Mouse (Mus musculus) cerebral cortex, adult 2 months (tissue): ENCODE results near the gene D030056L22Rik.

Experiments
- WGBS: fragments of 180-500 bp; shearing (Covaris S2); methylation state at CpG from one replicate; pipeline ENCODE4 v1.1.7; 2018; 5-methylcytosine and 5-hydroxymethylcytosine counted together

The D030056L22Rik gene

DNA sequence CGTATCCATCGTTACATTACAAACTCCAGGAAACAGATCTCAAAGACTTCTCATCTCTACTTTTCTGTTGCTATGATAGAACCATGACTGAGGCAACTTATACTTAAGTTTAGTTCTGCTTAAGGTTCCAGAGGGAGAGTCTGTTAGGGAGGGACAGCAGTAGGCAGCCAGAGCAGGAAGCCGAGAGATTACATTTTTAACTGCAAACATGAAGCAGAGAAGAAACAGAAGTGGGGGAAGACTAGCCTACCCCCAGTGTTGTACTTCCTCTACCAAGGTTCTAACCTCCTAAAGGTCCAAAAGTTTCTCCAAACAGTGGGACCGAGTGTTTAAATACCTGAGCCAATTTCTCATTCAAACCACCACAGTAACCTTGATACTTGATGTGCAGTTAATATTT is 22.9 kb downstream of the D030056L22Rik start:
- 92% methylated on average over 4 of the region's 4 CpGs for WGBS

DNA sequence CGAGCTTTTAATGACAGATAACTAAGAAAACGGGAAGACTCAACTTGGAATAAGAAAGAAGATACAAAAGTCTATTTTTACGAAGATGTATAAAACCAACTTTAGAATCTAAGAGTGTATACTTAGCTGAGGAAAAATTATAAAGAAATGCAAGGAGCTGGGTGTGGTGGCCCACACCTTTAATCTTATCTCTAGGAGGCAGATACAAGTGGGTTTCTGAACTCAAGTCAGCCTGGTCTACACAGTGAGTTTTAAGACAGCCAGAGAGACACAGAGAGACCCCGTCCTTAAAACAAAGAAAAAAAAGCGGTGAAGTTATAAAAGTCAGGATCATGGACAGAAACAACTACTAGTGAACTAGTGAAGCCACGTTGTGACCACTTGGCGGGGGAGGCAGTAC is 26.2 kb downstream of the D030056L22Rik start:
- WGBS, result 93% methylated on average over 7 of the region's 7 CpGs

GRCm38 (mm10) chr19:18743946-18744345 is 31.0 kb downstream of the D030056L22Rik start:
- 84% methylated on average over 5 of the region's 5 CpGs for WGBS

- WGBS, result 69% methylated on average over 5 of the region's 5 CpGs
These were observed 33.8 kb downstream of the D030056L22Rik start for GRCm38 (mm10) chr19:18746576-18747340.

DNA sequence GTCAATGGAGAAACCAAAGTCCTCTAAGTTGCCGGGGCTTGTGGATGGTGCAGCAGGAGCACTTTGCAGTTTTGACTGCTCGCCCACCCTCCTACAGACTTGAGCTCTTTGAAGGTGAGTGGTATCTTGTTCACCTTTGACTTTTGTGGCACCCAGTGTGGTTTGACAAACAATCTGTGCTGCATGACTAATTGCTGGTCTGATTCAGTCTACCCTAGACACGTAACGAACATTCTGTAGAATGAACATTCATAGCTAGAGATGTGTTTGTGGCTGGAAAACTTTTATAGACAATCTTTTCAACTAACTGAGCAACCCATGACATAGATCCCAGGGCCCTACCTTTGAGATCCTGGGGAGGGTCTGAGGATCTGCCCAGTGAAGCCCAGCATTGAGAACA is 34.4 kb downstream of the D030056L22Rik start:
- WGBS, result 92% methylated on average over 4 of the region's 4 CpGs

DNA sequence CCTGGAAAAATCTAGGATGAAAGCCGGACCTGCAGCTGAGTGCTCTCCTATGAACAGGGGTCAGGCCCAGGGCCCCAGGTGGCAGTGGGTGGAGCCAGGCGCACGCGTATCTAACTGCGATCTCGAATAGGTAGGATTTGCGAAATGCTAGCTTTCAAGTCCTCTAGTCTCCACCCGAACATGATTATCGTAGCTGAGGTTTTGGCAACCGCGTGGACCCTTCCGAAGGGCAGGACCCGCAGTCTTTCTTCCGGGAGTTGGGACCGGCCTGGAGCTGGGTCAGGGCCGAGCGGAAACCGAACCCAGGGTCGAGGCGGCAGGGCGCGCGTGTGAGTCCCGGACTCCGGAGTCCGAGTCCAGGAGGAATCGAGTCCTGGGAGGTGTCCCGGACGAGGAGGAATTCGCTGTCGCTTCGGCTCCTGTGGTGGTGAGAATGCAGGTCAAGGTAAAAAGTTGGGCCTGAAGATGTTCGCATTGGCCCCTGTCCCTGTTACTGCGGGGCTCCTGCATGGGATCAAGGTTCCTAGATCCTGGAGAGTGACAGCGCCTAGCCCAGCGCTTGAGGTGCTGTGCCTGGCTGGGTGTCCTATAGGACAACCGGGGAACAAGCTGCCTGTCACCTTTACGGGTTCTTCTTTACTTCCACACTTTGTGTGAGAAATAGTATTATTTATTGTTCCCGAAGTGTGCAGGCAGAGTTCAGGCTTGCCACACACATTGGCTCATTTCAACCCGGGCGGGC is 36.8 kb downstream of the D030056L22Rik start, which contains the start of gene Trpm6:
TSS of gene Trpm6 (plus strand) at position 386 of the 742 bp plus-strand sequence.
- WGBS, result 14% methylated on average over 41 of the region's 41 CpGs

GRCm38 (mm10) chr19:18757706-18758105 is 44.7 kb downstream of the D030056L22Rik start:
- WGBS, result 65% methylated on average over 4 of the region's 4 CpGs

GRCm38 (mm10) chr19:18758269-18758668 is 45.3 kb downstream of the D030056L22Rik start:
- 46% methylated on average over 6 of the region's 6 CpGs for whole genome bisulfite sequencing

GRCm38 (mm10) chr19:18758916-18759315 is 45.9 kb downstream of the D030056L22Rik start:
- WGBS, result 55% methylated on average over 9 of the region's 9 CpGs

DNA sequence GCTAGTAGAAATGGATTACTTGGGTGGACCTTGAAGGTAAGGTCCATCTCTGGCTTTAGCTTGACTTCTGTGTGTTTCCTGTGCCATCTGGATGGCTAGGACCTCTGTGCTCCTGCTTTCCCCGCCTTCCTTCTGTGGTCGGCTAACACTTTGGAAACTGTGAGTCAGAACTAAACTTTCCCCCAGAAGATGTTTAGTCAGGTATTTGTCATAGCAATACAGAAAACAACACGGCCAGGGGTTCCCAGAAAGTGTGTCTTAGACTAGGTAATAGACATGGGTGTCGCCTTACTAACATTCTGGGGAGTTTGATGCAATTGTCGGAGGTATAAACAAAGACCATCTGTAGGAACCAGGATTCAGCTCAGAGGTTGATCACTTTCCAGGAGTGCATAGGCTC is 53.4 kb downstream of the D030056L22Rik start:
- 85% methylated on average over 5 of the region's 5 CpGs for WGBS
